Mouse (Mus musculus) gastrocnemius, adult 18-20 months (tissue): ENCODE measurements around the gene Nup88. TPM values are rescaled to one million over a fixed set of nuclear protein-coding genes. Genes with fewer than 3 reads are reported as not detected.

Experiments used
- DNase-seq: peaks from one replicate; pipeline ENCODE4 v3.0.0; 2021; ENCODE audit warnings: low spot score
- long read RNA-seq, 2 experiments: library from polyadenylated mRNA; stranded (forward); transcript quantifications; one replicate each; pipeline ENCODE4 v2.0.0; 2021
- total RNA-seq, 2 experiments: library from RNA; stranded (reverse); gene quantifications; 2 replicates each; pipeline ENCODE4 v1.2.3; 2021

The Nup88 gene
- total RNA-seq, result 10 to 100 TPM; 31.7 to 33.8 TPM
- long read RNA-seq, experiment 1, transcript Nup88-203 (17 exons, 2,453 nt), result minor isoform, 20 of 60 reads
- long read RNA-seq, experiment 1, transcript Nup88-202 (17 exons, 2,389 nt), result major isoform, 37 of 60 reads
- long read RNA-seq, experiment 1, partial matches to known transcripts, result 2 of 60 reads
- long read RNA-seq, experiment 1, other reads (novel, unspliced or antisense), result 1 of 60 reads
- long read RNA-seq, experiment 2, transcript Nup88-202 (17 exons, 2,389 nt), result major isoform, 38 of 64 reads
- long read RNA-seq, experiment 2, transcript Nup88-203 (17 exons, 2,453 nt), result minor isoform, 18 of 64 reads
- long read RNA-seq, experiment 2, partial matches to known transcripts, result 3 of 64 reads
- long read RNA-seq, experiment 2, other reads (novel, unspliced or antisense), result 5 of 64 reads

DNA sequence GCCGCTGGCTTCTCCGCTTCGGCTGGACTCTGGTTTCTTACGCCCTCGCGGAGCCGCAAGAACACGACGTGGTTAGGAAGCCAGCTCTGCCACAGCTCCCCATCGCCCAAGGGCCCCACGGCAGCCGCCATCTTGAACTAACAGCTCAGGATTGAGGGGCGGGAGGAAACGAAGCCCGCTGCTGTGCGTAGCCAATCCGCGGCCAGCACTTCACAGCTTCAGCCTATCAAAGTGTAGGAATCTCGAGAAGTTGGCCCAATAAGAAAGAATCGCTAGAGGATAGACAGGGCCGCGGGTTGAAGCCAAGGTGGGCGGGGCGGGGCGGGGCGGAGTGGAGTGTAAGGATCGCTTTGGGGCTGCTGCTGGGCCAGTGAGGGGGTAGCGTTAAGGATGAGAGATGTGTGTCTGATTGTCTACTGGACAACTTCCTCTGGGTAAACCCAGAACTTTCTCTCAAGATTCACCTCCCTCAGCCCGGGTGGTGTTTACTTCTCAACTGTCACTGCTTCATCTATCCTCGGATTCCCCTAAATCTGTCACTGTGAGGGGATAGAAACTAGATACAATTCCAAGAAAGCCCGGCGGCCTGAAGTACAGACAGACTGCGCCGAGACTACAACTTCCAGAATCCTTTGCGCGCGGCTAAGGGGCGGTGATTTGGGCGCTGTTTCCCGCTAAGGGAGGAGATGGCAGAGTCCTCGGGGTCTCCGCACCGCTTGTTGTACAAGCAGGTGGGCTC lies at the start of gene Nup88, which contains the start of gene Rpain:
Gene Nup88, minus strand, starts transcription at position 153 of the 739 bp plus-strand sequence.
Gene Rpain, plus strand, starts transcription at position 393 of the 739 bp plus-strand sequence.
- peak; percentile 94 for DNase-seq

DNA sequence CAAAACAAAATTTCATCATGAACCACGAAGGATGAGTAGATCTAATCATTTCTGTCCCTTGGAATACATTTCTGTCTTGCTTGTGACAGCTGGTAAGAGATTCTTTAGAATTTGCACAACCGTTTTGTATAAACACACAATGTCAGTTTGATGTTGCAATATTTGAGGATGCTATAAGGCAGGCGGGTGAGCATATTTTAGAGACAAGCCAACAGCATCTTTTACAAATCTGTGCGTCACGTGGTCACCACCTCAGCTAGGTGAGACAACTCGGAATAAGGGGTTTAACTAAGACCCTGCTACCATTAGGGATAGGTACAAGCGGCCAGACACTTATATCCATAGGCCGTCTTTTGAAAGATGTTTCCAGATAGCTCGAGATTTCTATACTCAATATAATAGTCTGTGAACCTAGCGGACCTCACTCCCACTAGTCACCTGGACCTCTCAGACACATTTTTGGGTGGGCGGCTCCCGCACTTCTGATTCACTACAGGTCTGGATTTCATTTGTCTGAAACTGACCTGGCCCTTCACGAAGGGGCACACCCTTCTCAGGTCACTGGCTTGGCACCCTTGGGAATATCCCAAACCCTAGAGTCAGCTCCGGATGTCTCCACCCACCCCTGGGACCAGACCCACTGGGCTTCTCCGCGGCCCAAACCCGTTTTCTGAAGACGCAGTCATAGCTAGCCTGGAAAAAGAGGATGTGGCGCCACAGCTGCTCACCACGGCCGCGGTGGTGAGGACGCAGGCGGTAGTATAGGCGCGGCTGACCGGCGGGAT lies 48.8 kb upstream of the Nup88 start:
- no peak for DNase-seq

DNA sequence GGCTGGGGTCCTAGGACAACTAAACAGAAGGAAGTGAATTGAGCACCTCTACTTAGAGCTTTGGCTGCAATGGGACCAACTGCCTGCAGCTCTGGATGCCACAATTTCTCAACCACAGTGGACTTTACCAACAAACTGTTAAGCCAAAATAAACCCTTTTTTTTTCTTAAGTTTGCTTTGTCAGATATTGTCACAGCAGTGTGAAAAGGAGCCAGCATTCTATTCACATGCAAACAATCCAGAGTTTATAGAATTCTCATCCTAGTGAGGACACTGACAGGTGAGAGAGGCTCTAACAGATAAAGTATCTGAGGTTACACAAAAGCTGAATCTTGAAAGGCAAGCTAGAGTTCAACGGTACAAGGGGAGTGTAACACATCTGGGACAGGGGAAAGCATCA lies 47.3 kb upstream of the Nup88 start:
- DNase-seq, result no peak

DNA sequence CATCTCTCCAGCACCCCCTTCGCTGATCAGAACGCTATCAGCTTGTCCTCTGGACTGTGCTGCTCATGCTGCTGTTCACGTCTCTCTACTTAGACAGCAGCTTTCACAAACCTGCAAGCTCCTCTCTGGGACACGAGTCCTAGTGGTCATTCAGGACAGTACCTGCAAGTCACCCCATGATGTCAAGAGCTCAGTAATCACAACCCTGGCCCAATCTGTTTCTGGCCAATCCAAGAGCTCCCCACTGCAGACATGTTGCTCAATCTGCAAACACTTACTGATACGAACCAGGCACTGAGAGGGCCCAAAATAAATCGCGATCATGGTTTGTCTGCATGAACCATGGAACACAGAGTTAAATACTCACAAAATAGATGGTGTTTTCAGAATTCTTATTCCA lies 43.0 kb upstream of the Nup88 start:
- no peak for DNase-seq

DNA sequence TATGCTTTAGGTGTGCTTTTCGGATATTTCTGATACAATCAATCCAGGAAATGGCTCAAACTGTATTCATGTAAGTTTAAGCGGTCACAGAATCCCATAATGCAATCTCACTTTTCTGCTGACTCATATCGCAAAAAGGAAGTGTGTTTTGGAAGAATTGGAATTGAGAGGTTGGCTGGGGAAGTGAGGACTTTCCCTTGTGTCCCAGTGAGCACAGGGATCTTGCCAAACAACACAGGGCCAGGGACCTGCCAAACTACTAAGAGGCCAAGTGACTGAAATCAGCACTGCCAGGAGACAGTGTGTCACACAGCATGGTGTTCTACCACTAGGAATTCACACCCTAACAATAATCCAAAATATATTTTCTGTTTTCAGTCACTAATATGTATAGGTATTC lies 38.5 kb upstream of the Nup88 start:
- DNase-seq, result peak; percentile 62

DNA sequence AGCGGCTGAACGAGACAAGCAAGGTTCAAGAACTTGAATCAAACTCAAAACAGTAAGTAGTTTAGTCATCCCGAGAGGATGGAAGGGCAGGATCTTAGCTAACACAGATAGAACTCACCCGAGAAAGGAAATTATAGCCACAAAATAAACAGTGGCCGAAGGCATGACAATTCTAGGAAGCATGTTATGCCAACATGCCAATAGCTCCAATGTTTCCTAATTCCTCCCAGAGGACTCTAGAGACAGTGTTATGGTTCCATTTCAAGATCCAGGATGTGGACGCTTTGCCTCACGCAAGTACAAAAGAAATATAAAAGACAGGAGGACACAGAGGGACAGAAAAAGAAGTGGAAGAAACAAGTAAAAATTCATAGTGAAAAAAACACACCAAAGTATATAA lies 38.1 kb upstream of the Nup88 start:
- no peak for DNase-seq

DNA sequence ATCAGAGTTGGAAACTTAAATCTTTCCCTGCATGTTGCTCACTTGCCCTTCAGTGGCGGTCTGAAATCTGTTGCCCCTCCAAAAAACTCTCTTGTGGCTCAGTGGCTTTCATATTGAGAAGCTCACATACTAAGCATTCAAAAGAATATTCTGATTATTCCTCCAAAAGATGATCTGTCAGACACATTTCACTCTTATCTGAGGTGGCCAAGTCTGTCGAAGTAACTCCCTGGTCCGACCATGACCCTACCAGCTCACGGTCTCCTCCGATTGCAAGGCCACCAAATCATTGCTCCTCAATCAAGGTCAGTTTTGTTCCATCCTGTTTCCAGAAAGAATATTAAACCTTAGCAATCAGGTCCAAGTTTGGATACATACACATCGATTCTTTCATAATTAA lies 37.3 kb upstream of the Nup88 start:
- DNase-seq, result no peak

DNA sequence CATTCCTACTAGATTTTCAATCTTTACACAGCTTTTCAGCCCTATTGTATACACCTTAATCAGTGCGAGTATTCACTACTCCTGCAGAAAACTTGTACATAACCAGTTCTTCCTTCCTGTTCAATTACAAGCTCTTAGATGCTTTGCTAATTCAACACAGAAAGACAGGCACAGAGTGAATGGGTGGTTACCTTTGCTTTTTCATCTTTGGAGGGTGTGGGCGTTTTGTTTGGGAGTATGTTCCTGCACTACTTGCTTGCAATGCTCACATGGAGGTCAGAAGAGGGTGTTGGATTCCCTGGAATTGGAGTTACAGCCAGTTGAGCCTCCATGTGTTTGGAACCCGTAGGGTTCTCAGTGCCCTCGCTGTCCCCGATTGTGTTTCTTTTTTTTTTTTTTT lies 35.3 kb upstream of the Nup88 start:
- DNase-seq, result no peak

DNA sequence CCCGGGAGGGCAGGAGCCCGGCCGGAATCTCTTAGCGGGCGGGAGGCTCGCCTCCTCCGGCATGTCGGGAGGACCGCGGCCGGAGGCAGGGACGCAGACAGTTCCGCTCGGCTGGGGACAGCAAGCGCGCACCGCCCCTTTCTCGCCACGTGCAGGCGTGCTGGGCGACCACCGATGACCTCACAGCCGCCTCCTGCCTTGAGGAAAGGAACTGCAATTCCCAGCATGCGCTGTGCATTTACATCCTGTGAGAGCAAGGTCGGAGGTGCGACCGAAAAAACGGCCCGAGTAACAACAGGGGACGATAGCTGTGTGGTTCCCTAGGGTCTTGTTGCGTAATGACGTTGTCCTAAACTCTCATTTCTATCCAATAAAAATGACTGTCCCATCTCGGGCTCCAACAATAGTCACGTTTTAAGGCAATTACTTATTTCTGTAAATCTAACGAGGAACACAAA lies 34.6 kb upstream of the Nup88 start, which contains the start of gene Dhx33:
Gene Dhx33, minus strand, starts transcription at position 122 of the 458 bp plus-strand sequence.
- peak; percentile 97 for DNase-seq

DNA sequence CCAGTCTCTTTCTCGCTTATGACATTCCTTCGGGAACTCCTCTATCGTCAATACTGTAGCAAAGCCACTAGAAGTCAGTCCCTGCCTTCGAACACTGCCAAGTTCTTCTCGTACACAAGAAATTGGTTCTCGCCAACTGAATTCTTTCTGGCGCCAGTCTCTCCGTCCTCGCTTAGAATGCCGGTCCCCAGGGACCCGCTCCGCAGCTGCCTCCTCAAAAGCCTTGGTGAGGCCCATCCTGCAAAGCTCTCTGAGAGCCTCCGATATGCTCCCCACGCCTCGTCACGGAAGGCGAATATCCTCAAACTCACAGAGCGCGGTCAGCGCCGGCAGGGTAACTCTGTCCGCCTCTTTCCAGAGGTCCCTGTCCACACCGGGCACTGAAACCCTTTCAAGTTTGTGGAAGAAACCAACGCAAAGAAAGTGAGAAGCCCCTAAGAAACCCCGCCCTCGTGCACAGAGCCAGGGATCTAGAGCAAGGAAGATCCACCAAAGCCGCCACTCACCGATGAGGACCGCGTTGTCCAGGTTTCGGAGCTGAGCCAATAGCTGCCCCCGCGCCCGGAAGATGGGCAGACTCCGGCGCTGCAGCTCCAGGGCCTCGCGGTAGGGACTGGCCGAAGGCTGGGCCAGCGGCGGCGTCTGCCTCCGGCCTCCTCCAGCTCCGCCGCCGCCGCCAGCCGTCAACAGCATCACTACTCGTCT lies 34.0 kb upstream of the Nup88 start:
- DNase-seq, result no peak

DNA sequence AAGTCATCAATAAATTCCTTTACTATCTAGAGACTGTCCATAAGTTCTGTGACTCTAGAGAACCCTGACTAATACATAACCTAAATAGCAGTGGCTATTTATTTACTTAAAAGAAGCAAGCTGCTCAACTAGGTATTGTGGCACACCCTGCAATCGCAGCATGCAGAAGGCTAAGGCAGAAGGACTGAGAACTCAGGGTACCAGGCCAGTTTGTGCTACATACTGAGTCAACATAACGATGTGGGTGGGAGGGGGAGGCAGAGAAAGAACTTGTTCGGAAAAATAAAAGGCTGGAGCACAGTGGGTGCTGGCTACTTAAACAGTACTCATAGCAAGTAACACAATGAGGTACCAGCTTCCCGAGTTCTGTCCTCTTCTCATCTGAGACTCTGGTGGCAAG lies 31.4 kb upstream of the Nup88 start:
- no peak for DNase-seq

DNA sequence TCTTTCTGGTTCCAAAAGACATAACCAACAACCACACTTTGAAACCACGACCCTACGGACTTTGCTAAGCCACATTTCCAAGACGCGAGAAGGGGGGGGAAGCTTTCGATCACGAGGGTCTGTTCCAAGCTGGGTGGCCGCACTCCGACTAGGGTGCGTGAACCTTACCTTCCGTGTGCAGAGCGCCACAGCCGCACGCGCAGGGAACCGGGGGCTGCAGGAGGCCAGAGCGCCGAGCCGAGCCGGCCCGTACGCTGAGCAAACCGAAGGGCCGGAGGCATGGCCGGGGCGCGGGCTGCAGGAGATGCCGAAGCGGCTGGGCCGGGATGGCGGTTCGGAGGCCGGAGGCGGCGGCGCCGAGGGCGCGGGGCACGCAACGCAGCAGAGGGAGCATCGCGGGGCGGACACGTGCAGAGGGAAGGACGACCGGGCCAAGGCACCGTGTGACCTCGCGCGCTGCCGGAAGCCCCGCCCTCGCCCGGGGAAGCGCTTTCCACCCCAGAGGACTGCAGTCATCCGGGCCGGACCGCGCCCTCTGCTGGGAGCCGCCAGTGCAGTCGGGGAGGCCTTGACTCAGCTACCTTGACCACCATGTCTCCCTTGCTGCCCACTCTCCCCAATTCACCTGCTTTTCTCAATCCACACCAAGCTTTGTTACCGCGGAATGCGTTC lies 12.9 kb upstream of the Nup88 start, which contains the start of gene C1qbp:
Gene C1qbp, minus strand, starts transcription at position 470 of the 672 bp plus-strand sequence.
- DNase-seq, result peak; percentile 94

DNA sequence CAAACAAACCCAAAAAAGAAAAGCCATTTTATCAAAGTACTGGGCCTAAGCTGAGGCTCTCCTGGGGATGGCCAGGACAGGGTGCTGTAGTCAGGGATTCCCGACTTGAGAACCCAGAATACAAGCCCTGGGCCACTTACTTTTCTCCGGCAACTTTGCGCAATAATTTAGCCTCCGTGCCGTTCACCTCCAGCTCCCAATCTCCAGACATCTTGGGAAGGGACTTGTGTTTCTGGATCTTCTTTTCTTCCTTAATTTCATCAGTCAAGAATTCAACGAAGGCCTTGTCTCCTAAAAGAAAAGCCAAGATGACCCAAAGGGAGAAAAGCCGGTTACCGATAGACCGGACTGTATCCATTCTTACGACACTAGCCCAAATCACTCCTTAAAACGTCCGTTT lies 12.3 kb upstream of the Nup88 start:
- DNase-seq, result no peak

DNA sequence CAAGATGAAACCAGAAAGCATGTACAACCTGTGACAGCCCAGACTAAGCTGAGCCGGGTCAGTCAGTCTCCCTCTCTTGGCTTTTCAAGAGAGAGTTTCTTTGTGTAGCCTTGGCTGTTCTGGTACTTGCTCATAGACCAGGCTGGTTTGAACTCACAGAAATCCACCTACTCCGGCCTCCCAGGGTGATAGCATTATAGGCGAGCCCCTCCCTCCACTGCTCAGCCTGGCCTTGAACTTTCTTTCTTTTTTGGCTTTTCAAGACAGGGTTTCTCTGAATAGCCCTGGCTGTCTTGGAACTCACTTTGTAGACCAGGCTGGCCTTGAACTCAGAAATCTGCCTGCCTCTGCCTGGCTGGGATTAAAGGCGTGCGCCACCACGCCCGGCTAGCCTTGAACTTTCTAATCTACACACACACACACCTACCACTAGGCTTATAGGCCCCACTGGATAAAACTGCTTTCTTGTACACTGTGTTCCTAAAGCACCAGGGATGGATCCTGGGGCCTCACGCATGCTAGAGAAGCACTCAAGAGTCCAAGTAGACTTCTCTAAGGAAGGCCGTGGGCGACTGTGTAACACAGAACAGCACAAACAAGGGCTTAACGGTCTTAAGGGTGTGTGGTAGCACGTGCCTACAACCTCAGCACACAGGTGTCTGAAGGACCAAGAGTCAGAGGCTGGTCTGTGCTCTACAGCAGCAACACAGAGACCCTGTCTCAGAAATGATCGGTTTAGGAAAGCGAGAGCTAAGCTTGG lies 11.2 kb upstream of the Nup88 start:
- DNase-seq, result no peak

DNA sequence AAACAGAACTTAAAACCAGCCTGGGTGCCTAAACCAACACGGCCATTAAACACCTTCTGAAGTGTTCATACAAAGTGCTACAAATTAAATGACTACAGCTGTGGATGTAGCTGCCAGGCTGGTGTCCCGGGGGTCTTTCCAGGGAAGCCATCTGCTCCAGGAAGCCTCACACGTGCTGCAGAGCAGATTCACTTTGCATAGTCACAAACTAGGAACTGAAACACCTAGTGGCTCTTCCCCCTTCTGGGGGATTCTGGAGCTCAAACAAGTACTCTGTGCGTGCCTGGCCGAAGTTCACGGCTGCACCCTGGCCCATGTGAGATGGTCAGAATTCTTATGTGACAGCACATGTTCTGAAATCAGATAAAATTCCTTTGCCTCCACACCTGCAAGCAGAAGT lies 10.5 kb upstream of the Nup88 start:
- DNase-seq, result no peak

DNA sequence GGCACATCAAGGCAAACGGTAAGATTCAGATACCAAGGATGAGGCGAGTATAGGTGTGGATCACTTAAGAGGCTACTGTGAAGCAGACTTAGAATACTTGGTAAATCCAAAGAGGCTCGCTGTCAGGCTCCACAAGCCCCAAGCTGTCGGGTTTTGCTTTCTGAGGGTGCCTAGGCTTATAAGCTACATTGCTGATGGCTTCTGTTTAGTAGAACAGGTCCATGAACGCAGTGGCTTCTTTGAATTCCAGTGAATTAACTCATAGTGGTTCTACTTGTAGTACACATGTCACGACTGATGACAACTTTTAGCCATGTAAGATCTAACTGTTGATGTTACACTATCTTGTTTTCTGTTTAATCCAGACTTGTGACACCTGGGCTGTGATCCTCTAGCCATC lies 7.5 kb upstream of the Nup88 start:
- DNase-seq, result no peak

DNA sequence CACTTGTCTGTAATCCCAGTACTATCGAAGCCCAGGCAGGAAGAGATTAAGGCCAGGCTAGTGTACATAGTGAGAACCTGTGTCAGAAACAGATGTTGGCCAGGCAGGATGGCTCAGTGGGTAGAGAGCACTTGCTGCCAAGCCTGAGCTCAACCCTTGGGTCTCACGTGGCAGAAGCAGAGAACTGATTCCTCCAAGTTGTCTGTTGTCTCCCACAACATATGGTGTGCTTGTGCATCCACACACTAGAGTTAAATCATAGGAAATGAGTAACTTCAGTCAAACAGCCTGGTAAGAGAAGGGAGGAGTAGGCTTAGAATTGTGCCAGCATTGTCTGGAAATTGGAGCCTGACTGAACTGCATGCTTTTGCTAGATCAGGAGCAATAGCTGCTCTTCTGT lies 5.4 kb upstream of the Nup88 start:
- DNase-seq, result no peak

DNA sequence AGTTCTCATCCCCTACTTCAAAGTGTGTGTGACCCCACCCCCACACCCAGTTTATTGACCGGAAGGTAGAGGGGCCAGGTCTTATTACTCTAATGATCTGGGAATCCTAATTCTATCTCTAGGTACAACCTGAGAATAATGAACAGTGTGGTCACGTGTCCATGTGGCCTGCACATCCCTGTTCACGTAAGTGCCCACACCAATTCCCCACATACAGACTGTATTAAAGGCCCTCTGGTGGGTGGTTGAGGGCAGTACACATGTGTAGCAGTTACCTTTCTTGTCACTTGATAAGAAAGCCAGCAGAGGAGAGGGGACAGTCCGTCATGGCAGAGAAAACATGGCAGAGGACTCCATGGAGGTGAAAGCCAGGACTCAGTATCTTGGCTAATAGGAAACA lies 4.2 kb upstream of the Nup88 start:
- DNase-seq, result no peak

DNA sequence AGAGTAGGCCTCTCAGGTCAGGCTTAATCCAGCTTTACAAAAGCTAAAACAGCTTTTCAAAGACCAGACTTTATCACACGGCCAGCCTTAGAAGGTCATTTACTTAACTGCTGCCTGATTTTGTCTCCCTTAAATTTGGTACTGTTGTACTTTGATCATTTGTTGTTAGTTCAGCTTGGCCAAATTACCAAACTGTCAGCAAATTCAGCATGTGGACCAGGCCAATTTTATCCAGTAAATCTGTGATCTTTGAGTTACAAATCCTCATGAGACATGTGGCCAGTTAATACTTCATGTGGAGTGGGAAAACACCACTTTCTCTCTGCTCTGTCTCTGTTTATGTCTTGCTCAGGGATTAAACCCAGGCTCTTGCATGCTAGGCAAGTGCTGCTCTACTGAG lies 2.8 kb upstream of the Nup88 start:
- DNase-seq, result no peak
